Mouse (Mus musculus) fibroblast of lung, adult 2 months (primary cell): ENCODE data around the gene Nsf.

Experiments
- DNase-seq: peaks from one replicate; pipeline ENCODE4 v3.0.0-alpha.2; 2011; ENCODE audit warnings: low read depth

The Nsf gene

GRCm38 (mm10) chr11:103941351-103941750, 12.5 kb downstream of the Nsf start:
- DNase-seq, result no peak

GRCm38 (mm10) chr11:103940887-103941286, 13.0 kb downstream of the Nsf start:
- DNase-seq, result no peak

GRCm38 (mm10) chr11:103937976-103938728, 15.7 kb downstream of the Nsf start:
- DNase-seq, result no peak

GRCm38 (mm10) chr11:103937451-103937850, 16.4 kb downstream of the Nsf start:
- DNase-seq, result no peak

GRCm38 (mm10) chr11:103935717-103936116, 18.1 kb downstream of the Nsf start:
- no peak for DNase-seq

GRCm38 (mm10) chr11:103933886-103934285, 20.0 kb downstream of the Nsf start:
- DNase-seq, result no peak

GRCm38 (mm10) chr11:103923957-103924356, 29.9 kb downstream of the Nsf start:
- DNase-seq, result no peak

GRCm38 (mm10) chr11:103923272-103923671, 30.6 kb downstream of the Nsf start:
- DNase-seq, result no peak

- no peak for DNase-seq
Observed at GRCm38 (mm10) chr11:103922812-103923211, 31.0 kb downstream of the Nsf start.

GRCm38 (mm10) chr11:103920665-103921064, 33.2 kb downstream of the Nsf start:
- no peak for DNase-seq

- no peak for DNase-seq
Observed at GRCm38 (mm10) chr11:103916807-103917206, 37.0 kb downstream of the Nsf start.

GRCm38 (mm10) chr11:103915686-103916085, 38.2 kb downstream of the Nsf start:
- DNase-seq, result no peak

- peak; percentile 28 for DNase-seq
Observed at GRCm38 (mm10) chr11:103910993-103911585, 42.8 kb downstream of the Nsf start.

- DNase-seq, result no peak
Observed at GRCm38 (mm10) chr11:103910531-103910930, 43.3 kb downstream of the Nsf start.

- DNase-seq, result no peak
Observed at GRCm38 (mm10) chr11:103909809-103910208, 44.0 kb downstream of the Nsf start.

- DNase-seq, result no peak
Observed at GRCm38 (mm10) chr11:103909396-103909795, 44.5 kb downstream of the Nsf start.

- no peak for DNase-seq
Observed at GRCm38 (mm10) chr11:103906051-103906719, 47.7 kb downstream of the Nsf start.

- no peak for DNase-seq
Observed at GRCm38 (mm10) chr11:103905506-103905905, 48.4 kb downstream of the Nsf start.

GRCm38 (mm10) chr11:103901581-103901966, 52.3 kb downstream of the Nsf start:
- no peak for DNase-seq

- no peak for DNase-seq
Observed at GRCm38 (mm10) chr11:103900803-103901580, 52.9 kb downstream of the Nsf start.

GRCm38 (mm10) chr11:103896966-103897750, 56.7 kb downstream of the Nsf start:
- peak; percentile 38 for DNase-seq

- DNase-seq, result no peak
Observed at GRCm38 (mm10) chr11:103896056-103896455, 57.8 kb downstream of the Nsf start.
